32 mouse cellular contexts compared by ENCODE assay signal in genomic region chr6:144761902-144762301, GRCm38 (mm10). TPM values are rescaled to one million over a fixed set of nuclear protein-coding genes. Genes with fewer than 3 reads are reported as not detected.
"Had no signal": no experiment of that assay in that cellular context is flagged by ENCODE, and none has a peak within 500 bp of the region (broad histone marks: within the 10 kb centered on the region; RNA-seq: fewer than 3 reads in every experiment).

No protein-coding gene starts in this region.

- DNase-seq: left cerebral cortex, postnatal 4 days; liver; liver, embryonic 13.5 days; liver, postnatal 0 days; lung, adult 18-20 months; lung, adult 2 months; lung, embryonic 14.5 days; lung, postnatal 10 days; lung, postnatal 14 days; lung, postnatal 36 days; lung, postnatal 4 days; midbrain, embryonic 14.5 days had no signal

- H3K27ac ChIP-seq: left cerebral cortex, adult 2 months; limb, embryonic 10.5 days; limb, embryonic 12.5 days; limb, embryonic 13.5 days; limb, embryonic 15.5 days; liver, embryonic 12.5 days; liver, embryonic 13.5 days; liver, embryonic 14.5 days; liver, embryonic 15.5 days; lung, embryonic 15.5 days; macrophage; midbrain, embryonic 10.5 days; midbrain, embryonic 12.5 days; midbrain, embryonic 13.5 days; midbrain, embryonic 15.5 days had no signal

- H3K9ac ChIP-seq: limb, embryonic 12.5 days; limb, embryonic 13.5 days; limb, embryonic 15.5 days; liver, embryonic 12.5 days; liver, embryonic 13.5 days; liver, embryonic 14.5 days; liver, embryonic 15.5 days; liver, postnatal 0 days; lung, embryonic 14.5 days; lung, embryonic 15.5 days; midbrain, embryonic 12.5 days; midbrain, embryonic 13.5 days; midbrain, embryonic 15.5 days had no signal

- H3K4me2 ChIP-seq: limb, embryonic 12.5 days; limb, embryonic 13.5 days; limb, embryonic 15.5 days; liver, embryonic 11.5 days; liver, embryonic 12.5 days; liver, embryonic 13.5 days; liver, embryonic 15.5 days; lung, embryonic 14.5 days; lung, embryonic 15.5 days; midbrain, embryonic 11.5 days; midbrain, embryonic 12.5 days; midbrain, embryonic 13.5 days; midbrain, embryonic 15.5 days had no signal

- H3K9me3 ChIP-seq: limb, embryonic 10.5 days; limb, embryonic 12.5 days; limb, embryonic 13.5 days; limb, embryonic 15.5 days; liver, embryonic 12.5 days; liver, embryonic 13.5 days; liver, embryonic 15.5 days; lung, embryonic 15.5 days; megakaryocyte, embryonic 14.5 days; midbrain, embryonic 10.5 days; midbrain, embryonic 12.5 days; midbrain, embryonic 13.5 days; midbrain, embryonic 15.5 days had no signal

- H3K36me3 ChIP-seq: limb, embryonic 10.5 days; limb, embryonic 12.5 days; limb, embryonic 13.5 days; limb, embryonic 15.5 days; liver, embryonic 12.5 days; liver, embryonic 13.5 days; liver, embryonic 15.5 days; lung, embryonic 15.5 days; midbrain, embryonic 10.5 days; midbrain, embryonic 12.5 days; midbrain, embryonic 13.5 days; midbrain, embryonic 15.5 days had no signal

- H3K4me3 ChIP-seq: left cerebral cortex, adult 2 months; limb, embryonic 10.5 days; limb, embryonic 12.5 days; limb, embryonic 13.5 days; limb, embryonic 15.5 days; liver, embryonic 12.5 days; liver, embryonic 13.5 days; liver, embryonic 15.5 days; lung, embryonic 15.5 days; megakaryocyte, embryonic 14.5 days; midbrain, embryonic 10.5 days; midbrain, embryonic 12.5 days; midbrain, embryonic 13.5 days; midbrain, embryonic 15.5 days; myocyte had no signal

- H3K27me3 ChIP-seq: limb, embryonic 12.5 days; limb, embryonic 15.5 days; liver, embryonic 12.5 days; liver, embryonic 13.5 days; liver, embryonic 15.5 days; lung, embryonic 15.5 days; midbrain, embryonic 12.5 days; midbrain, embryonic 13.5 days; midbrain, embryonic 15.5 days had no signal

- ATAC-seq: liver, embryonic 12.5 days; liver, postnatal 0 days; lung, postnatal 0 days; midbrain, embryonic 13.5 days; midbrain, embryonic 15.5 days; midbrain, embryonic 16.5 days had no signal

- H3K4me1 ChIP-seq: limb, embryonic 15.5 days; liver, embryonic 15.5 days; midbrain, embryonic 12.5 days had no signal

RNA-seq across cellular contexts. Expression of gene Sox5, which starts 19.9 kb away (rescaled TPM):
- polyA plus RNA-seq: macrophage had no signal
